ENCODE assay signal across 8 mouse cellular contexts in genomic region chr4:117120445-117121414, GRCm38 (mm10). TPM values are rescaled to one million over a fixed set of nuclear protein-coding genes. Genes with fewer than 3 reads are reported as not detected.
DNase-seq lines count a peak whose midpoint lies in the region; ATAC-seq and TF ChIP-seq lines count a peak whose summit lies in the region.

No protein-coding gene starts in this region.

- peak overlapping the region; percentile 83 for H3K9ac ChIP-seq in heart, embryonic 11.5 days (ENCODE audit: low read depth, low read length)
- H3K9ac ChIP-seq in kidney, embryonic 16.5 days (replicated peaks; ENCODE audit: low read length) = peak overlapping the region; percentile 79
- H3K9ac ChIP-seq in liver, adult 2 months (ENCODE audit: low read depth, low read length) = peak overlapping the region; percentile 94

- peaks cover 17% of the 10 kb centered on the region for H3K4me1 ChIP-seq in heart, embryonic 11.5 days (ENCODE audit: control insufficient read depth, insufficient read depth, low read length)
- H3K4me1 ChIP-seq in kidney, embryonic 16.5 days (ENCODE audit: insufficient read depth, low read length) = peaks cover 24% of the 10 kb centered on the region
- H3K4me1 ChIP-seq in liver, adult 2 months (ENCODE audit: control insufficient read depth, insufficient read depth, low read length) = peaks cover 3% of the 10 kb centered on the region; the same call in 1 of the 2 replicates

- H3K4me2 ChIP-seq in heart, embryonic 11.5 days = peak overlapping the region; percentile 100
- peak overlapping the region; percentile 100 for H3K4me2 ChIP-seq in kidney, embryonic 16.5 days (replicated peaks; ENCODE audit: low read depth, low read length)
- H3K4me2 ChIP-seq in myocyte (ENCODE audit: low read depth) = peak overlapping the region; percentile 95

- peak; percentile 37 for TF ChIP-seq POLR2A in liver, adult 2 months (IDR thresholded peaks at IDR 0.05; ENCODE audit: extremely low read depth, insufficient read depth, low read length)
- TF ChIP-seq POLR2A in myocyte (IDR thresholded peaks at IDR 0.05; ENCODE audit: insufficient read length, low read depth) = peak; percentile 76

- H3K4me3 ChIP-seq in heart, embryonic 11.5 days (ENCODE audit: low read depth, low read length) = peak overlapping the region; percentile 54
- peak overlapping the region; percentile 74 for H3K4me3 ChIP-seq in kidney, embryonic 16.5 days (ENCODE audit: low read length)
- H3K4me3 ChIP-seq in liver, adult 2 months (ENCODE audit: insufficient read depth, low read depth, low read length) = peak overlapping the region; percentile 70
- peak overlapping the region; percentile 50 for H3K4me3 ChIP-seq in myocyte

- no peaks in the 10 kb centered on the region for H3K27me3 ChIP-seq in heart, embryonic 11.5 days (ENCODE audit: control insufficient read depth, insufficient read depth, low read length)
- no peaks in the 10 kb centered on the region for H3K27me3 ChIP-seq in kidney, embryonic 16.5 days (ENCODE audit: insufficient read depth, low read length)
- no peaks in the 10 kb centered on the region for H3K27me3 ChIP-seq in liver, adult 2 months (ENCODE audit: control insufficient read depth, insufficient read depth, low read length)
- no peaks in the 10 kb centered on the region for H3K27me3 ChIP-seq in myocyte (ENCODE audit: control insufficient read depth, insufficient read depth, insufficient read length)
- no peaks in the 10 kb centered on the region for H3K27me3 ChIP-seq in splenic B cell, adult 2 months (ENCODE audit: control insufficient read depth, insufficient read depth, low read length, poor library complexity, severe bottlenecking)

- H3K9me3 ChIP-seq in heart, embryonic 11.5 days (replicated peaks; ENCODE audit: control insufficient read depth, low read length) = no peaks in the 10 kb centered on the region
- no peaks in the 10 kb centered on the region for H3K9me3 ChIP-seq in kidney, embryonic 16.5 days (ENCODE audit: low read length)

- under 1% methylated on average over 69 of the region's 69 CpGs for WGBS in heart, embryonic 11.5 days (ENCODE audit: insufficient replicate concordance)
- WGBS in kidney, embryonic 16.5 days = under 1% methylated on average over 69 of the region's 69 CpGs
- WGBS in liver, adult 2 months = under 1% methylated on average over 69 of the region's 69 CpGs

- no peaks in the 10 kb centered on the region for H3K36me3 ChIP-seq in heart, embryonic 11.5 days (ENCODE audit: control insufficient read depth, insufficient read depth, low read length)
- H3K36me3 ChIP-seq in kidney, embryonic 16.5 days (ENCODE audit: insufficient read depth, low read length) = no peaks in the 10 kb centered on the region
- H3K36me3 ChIP-seq in liver, adult 2 months (ENCODE audit: control insufficient read depth, insufficient read depth, low read length) = no peaks in the 10 kb centered on the region
- H3K36me3 ChIP-seq in myocyte (ENCODE audit: control insufficient read depth, insufficient read depth) = no peaks in the 10 kb centered on the region
- H3K36me3 ChIP-seq in splenic B cell, adult 2 months (ENCODE audit: control insufficient read depth, insufficient read depth, low read length, poor library complexity, severe bottlenecking) = no peaks in the 10 kb centered on the region

- no peaks in the 10 kb centered on the region for H3K79me2 ChIP-seq in liver, adult 2 months (ENCODE audit: control insufficient read depth, insufficient read depth, low read length)
- H3K79me2 ChIP-seq in myocyte (ENCODE audit: control insufficient read depth, insufficient read depth) = peaks cover 7% of the 10 kb centered on the region

- peak; percentile 89 for TF ChIP-seq CTCF in liver, adult 2 months (IDR thresholded peaks at IDR 0.05; ENCODE audit: low read depth, low read length)

- peak; percentile 73 for ATAC-seq in erythroblast, adult 5-6 weeks (replicated peaks; ENCODE audit: low FRiP score, poor library complexity, severe bottlenecking)
- ATAC-seq in heart, embryonic 11.5 days (replicated peaks; ENCODE audit: insufficient number of reproducible peaks, low FRiP score, low TSS enrichment) = peak; percentile 89
- ATAC-seq in kidney, embryonic 16.5 days (ENCODE audit: low FRiP score, low TSS enrichment) = peak; percentile 96

- peak overlapping the region; percentile 12 for H3ac ChIP-seq in myocyte (ENCODE audit: control insufficient read depth, insufficient read length)

- peak; percentile 90 to 91 for DNase-seq in B cell, adult 2 months
- DNase-seq in brain, adult 2 months (ENCODE audit: low read depth, low spot score) = peak; percentile 99
- DNase-seq in liver, adult 2 months (ENCODE audit: extremely low read depth, low read depth, low spot score) = peak; percentile 99
- peak; percentile 90 for DNase-seq in splenic B cell, adult 2 months (ENCODE audit: low read depth, low spot score)

- H3K27ac ChIP-seq in heart, embryonic 11.5 days (ENCODE audit: low read depth, low read length) = peak overlapping the region; percentile 89
- peak overlapping the region; percentile 95 for H3K27ac ChIP-seq in kidney, embryonic 16.5 days (ENCODE audit: low read length)
- H3K27ac ChIP-seq in liver, adult 2 months (replicated peaks; ENCODE audit: insufficient read depth, low read depth, low read length) = peak overlapping the region; percentile 60

TF ChIP-seq in myocyte, 11 proteins besides CTCF, POLR2A, EP300 and RAD21:
- TF ChIP-seq REST (IDR thresholded peaks at IDR 0.05; ENCODE audit: insufficient read depth, insufficient read length) (no peak), MAX (IDR thresholded peaks at IDR 0.05; ENCODE audit: low read depth) (peak; percentile 69), CEBPB (IDR thresholded peaks at IDR 0.05; ENCODE audit: insufficient read depth, poor library complexity, severe bottlenecking) (peak; percentile 100), USF1 (IDR thresholded peaks at IDR 0.05; ENCODE audit: low read depth) (no peak), MYOG (IDR thresholded peaks at IDR 0.05; ENCODE audit: control insufficient read depth in 1 of 3, insufficient read depth in 1 of 3, insufficient read length in 2 of 3, low read depth in 2 of 3) (peak in 1 of 3 experiments; percentile 2), MYOD1 (IDR thresholded peaks at IDR 0.05; ENCODE audit: control insufficient read depth in 1 of 3, insufficient read length in 2 of 3, low read depth in 2 of 3) (peak in 1 of 3 experiments; percentile 19), POLR2AphosphoS2 (IDR thresholded peaks at IDR 0.05; ENCODE audit: insufficient read length, low read depth) (peak; percentile 73), TCF3 (IDR thresholded peaks at IDR 0.05; ENCODE audit: insufficient read length, low read depth) (no peak)

RNA-seq across cellular contexts. Expression of gene Btbd19, which starts 4.8 kb away (rescaled TPM):
- 1.0 and 3.1 TPM in 2 replicates for total RNA-seq in erythroblast, adult 5-6 weeks (2015; ENCODE audit: low replicate concordance)
- 0.68 and 1.3 TPM in 2 replicates for total RNA-seq in erythroblast, adult 5-6 weeks (2017; ENCODE audit: low replicate concordance)
- polyA plus RNA-seq in heart, embryonic 11.5 days (2014; fragmentation: Nextera tagmentation; extraction: Ambion mirVana) = 2.2 and 4.0 TPM in 2 replicates
- polyA plus RNA-seq in kidney, embryonic 16.5 days (2015; fragmentation: Nextera tagmentation; extraction: Ambion mirVana) = 5.1 and 5.3 TPM in 2 replicates
- total RNA-seq in liver, adult 2 months (2014; rRNA removed) = 0.67 and 0.74 TPM in 2 replicates
- polyA plus RNA-seq in liver, adult 2 months (2012; rRNA removed) = 0.86 and 1.8 TPM in 2 replicates
- polyA plus RNA-seq in myocyte (2012; fragmentation: generic; extraction: Trizol) = 20.2 TPM

RNA-seq across cellular contexts. Expression of gene Tctex1d4, which starts 5.9 kb away (rescaled TPM):
- total RNA-seq in erythroblast, adult 5-6 weeks (2015; ENCODE audit: low replicate concordance) = not detected in 2 replicates
- total RNA-seq in erythroblast, adult 5-6 weeks (2017; ENCODE audit: low replicate concordance) = not detected in 2 replicates
- not detected in 2 replicates for polyA plus RNA-seq in heart, embryonic 11.5 days (2014; fragmentation: Nextera tagmentation; extraction: Ambion mirVana)
- polyA plus RNA-seq in kidney, embryonic 16.5 days (2015; fragmentation: Nextera tagmentation; extraction: Ambion mirVana) = not detected in 2 replicates
- not detected in 2 replicates for total RNA-seq in liver, adult 2 months (2014; rRNA removed)
- polyA plus RNA-seq in liver, adult 2 months (2012; rRNA removed) = 0.17 TPM in 1 of 2 replicates, not detected in the other
- 0.18 TPM for polyA plus RNA-seq in myocyte (2012; fragmentation: generic; extraction: Trizol)

RNA-seq across cellular contexts. Expression of gene Plk3, which starts 13.0 kb away (rescaled TPM):
- total RNA-seq in erythroblast, adult 5-6 weeks (2015; ENCODE audit: low replicate concordance) = 0.42 TPM in 1 of 2 replicates, not detected in the other
- total RNA-seq in erythroblast, adult 5-6 weeks (2017; ENCODE audit: low replicate concordance) = 1.7 TPM in 1 of 2 replicates, not detected in the other
- polyA plus RNA-seq in heart, embryonic 11.5 days (2014; fragmentation: Nextera tagmentation; extraction: Ambion mirVana) = 0.99 and 1.3 TPM in 2 replicates
- polyA plus RNA-seq in kidney, embryonic 16.5 days (2015; fragmentation: Nextera tagmentation; extraction: Ambion mirVana) = 3.1 and 3.7 TPM in 2 replicates
- 10.7 and 19.5 TPM in 2 replicates for total RNA-seq in liver, adult 2 months (2014; rRNA removed)
- 21.2 and 31.7 TPM in 2 replicates for polyA plus RNA-seq in liver, adult 2 months (2012; rRNA removed)
- 17.4 TPM for polyA plus RNA-seq in myocyte (2012; fragmentation: generic; extraction: Trizol)

RNA-seq across cellular contexts. Expression of gene Ptch2, which starts 24.9 kb away (rescaled TPM):
- 0.19 and 0.21 TPM in 2 replicates for total RNA-seq in erythroblast, adult 5-6 weeks (2015; ENCODE audit: low replicate concordance)
- total RNA-seq in erythroblast, adult 5-6 weeks (2017; ENCODE audit: low replicate concordance) = 0.09 TPM in 1 of 2 replicates, not detected in the other
- 2.2 and 2.4 TPM in 2 replicates for polyA plus RNA-seq in heart, embryonic 11.5 days (2014; fragmentation: Nextera tagmentation; extraction: Ambion mirVana)
- polyA plus RNA-seq in kidney, embryonic 16.5 days (2015; fragmentation: Nextera tagmentation; extraction: Ambion mirVana) = 8.8 and 10.0 TPM in 2 replicates
- 0.18 and 0.34 TPM in 2 replicates for total RNA-seq in liver, adult 2 months (2014; rRNA removed)
- polyA plus RNA-seq in liver, adult 2 months (2012; rRNA removed) = 1.0 and 1.4 TPM in 2 replicates
- 0.02 TPM for polyA plus RNA-seq in myocyte (2012; fragmentation: generic; extraction: Trizol)

RNA-seq across cellular contexts. Expression of gene Rps8, which starts 35.3 kb away (rescaled TPM):
- 981 and 1,137 TPM in 2 replicates for total RNA-seq in erythroblast, adult 5-6 weeks (2015; ENCODE audit: low replicate concordance)
- 281 and 366 TPM in 2 replicates for total RNA-seq in erythroblast, adult 5-6 weeks (2017; ENCODE audit: low replicate concordance)
- polyA plus RNA-seq in heart, embryonic 11.5 days (2014; fragmentation: Nextera tagmentation; extraction: Ambion mirVana) = 764 and 894 TPM in 2 replicates
- 746 and 795 TPM in 2 replicates for polyA plus RNA-seq in kidney, embryonic 16.5 days (2015; fragmentation: Nextera tagmentation; extraction: Ambion mirVana)
- 449 and 482 TPM in 2 replicates for total RNA-seq in liver, adult 2 months (2014; rRNA removed)
- polyA plus RNA-seq in liver, adult 2 months (2012; rRNA removed) = 311 and 370 TPM in 2 replicates
- 3,907 TPM for polyA plus RNA-seq in myocyte (2012; fragmentation: generic; extraction: Trizol)

Comparison
In these comparisons a context has a peak if more than half of its experiments do, and no peak if none do; other contexts are left out.
1. Peak in every context shown above with its lines: DNase-seq, ATAC-seq, H3K4me3 ChIP-seq and H3K27ac ChIP-seq.